Mouse (Mus musculus): ENCODE results near the gene Fbln1. TPM values are rescaled to one million over a fixed set of nuclear protein-coding genes. Genes with fewer than 3 reads are reported as not detected.
A peak's percentile ranks its signal among the peaks of the same experiment; 100 is the strongest.

Gene Fbln1
- polyA plus RNA-seq, 1 experiment from 2014 or later = 206 TPM

DNA sequence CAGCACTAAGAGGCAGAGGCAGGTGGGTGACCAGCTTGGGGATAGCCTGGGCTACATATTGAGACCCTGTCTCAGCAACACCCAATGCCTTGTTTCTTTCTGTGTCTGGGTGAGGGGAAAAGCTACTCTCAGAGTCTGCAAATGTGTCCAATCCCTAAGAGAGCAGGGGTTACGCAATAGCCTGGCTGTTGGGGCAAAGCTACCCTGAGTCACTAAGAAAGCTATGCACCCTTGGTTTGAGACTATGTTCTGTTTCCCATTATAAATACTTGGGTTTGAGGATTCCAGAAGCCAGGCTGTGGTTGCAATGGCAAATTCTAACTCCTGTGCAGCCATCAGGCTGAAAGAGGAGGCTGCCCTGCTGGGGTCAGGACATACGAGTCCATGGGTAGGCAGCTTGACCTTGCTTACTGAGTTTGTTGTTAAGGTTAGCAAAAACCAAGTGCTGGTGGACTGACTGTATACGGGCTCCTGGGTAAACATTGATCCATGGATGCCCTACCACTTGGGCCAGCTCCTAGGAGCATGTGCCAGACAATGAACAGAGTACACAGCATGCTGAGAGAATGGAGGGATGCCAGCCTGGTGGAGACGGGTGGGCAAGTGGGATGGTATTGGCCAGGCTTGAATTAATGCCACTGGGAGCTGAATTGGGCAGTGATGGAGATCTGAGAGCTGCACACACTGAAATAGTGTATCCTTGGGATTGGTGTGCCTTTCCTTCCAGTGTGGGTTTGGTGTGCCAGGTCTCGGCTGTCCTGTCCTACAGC, 39.7 kb downstream of the Fbln1 start:
- Histone ChIP-seq H3K27me3 (no peaks in the 10 kb centered on the region), H3K27ac (no peak overlapping the region), H3K4me3 (replicated peaks) (no peak overlapping the region), H3K9ac (no peak overlapping the region), H3K9me3 (replicated peaks) (no peaks in the 10 kb centered on the region), H3K4me1 (0 out of 2 replicates have a peak, but pooled peaks cover 5% of the 10 kb centered on the region), H3K4me2 (no peak overlapping the region), H3K36me3 (peaks cover 81% of the 10 kb centered on the region)
- WGBS = 85% methylated on average over 5 of the region's 5 CpGs
- no peak for ATAC-seq (replicated peaks; ENCODE audit: low FRiP score)

DNA sequence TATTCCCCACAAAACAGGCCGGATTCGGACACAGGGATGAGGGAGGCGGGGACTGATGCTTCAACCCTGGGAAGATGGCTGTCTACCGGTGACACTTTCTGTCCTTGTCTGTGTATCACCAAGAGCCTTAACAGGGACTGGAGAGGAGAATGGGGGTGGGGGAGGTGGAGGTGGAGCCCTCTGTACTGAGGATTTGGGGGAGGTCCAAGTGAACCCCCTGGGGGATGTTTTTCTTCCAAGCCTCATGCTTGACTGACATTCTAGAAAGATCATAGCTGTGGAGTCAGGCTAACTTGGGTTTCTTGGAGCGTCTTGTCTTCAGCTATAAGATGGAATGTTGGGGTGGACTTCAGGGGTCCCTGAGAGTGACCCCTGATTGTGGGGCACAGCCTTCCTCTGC, 40.3 kb downstream of the Fbln1 start:
- ATAC-seq (replicated peaks; ENCODE audit: low FRiP score) = no peak
- H3K27me3 ChIP-seq = no peaks in the 10 kb centered on the region
- 0 out of 2 replicates have a peak, but pooled peaks cover 5% of the 10 kb centered on the region for H3K4me1 ChIP-seq
- WGBS = 87% methylated on average over 5 of the region's 5 CpGs
- H3K36me3 ChIP-seq = peaks cover 81% of the 10 kb centered on the region
- H3K27ac ChIP-seq = no peak overlapping the region
- H3K4me3 ChIP-seq (replicated peaks) = no peak overlapping the region
- no peak overlapping the region for H3K9ac ChIP-seq
- H3K4me2 ChIP-seq = no peak overlapping the region
- no peaks in the 10 kb centered on the region for H3K9me3 ChIP-seq (replicated peaks)

DNA sequence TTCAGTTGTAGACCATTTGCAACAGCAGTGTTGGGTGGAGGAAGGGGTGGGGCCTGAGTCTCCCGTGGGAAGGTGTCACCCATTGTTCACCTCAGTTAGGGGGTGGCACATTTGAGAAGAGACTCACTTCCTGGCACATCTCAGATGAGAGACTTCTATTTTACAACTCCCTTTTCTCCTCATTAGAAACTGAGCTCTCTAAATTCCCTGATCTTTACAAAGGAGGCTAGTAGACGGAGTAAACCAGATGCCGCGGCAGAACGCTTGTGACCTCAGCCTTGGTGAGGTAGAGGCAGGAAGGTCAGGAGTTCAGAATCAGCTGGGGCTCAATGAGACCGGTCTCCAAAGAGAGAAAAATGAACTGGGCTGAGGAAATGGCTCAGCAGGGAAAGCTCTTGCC, 41.2 kb downstream of the Fbln1 start:
- no peak overlapping the region for H3K4me3 ChIP-seq (replicated peaks)
- 0 out of 2 replicates have a peak, but pooled peaks cover 5% of the 10 kb centered on the region for H3K4me1 ChIP-seq
- 41% methylated on average over 6 of the region's 6 CpGs for WGBS
- H3K27ac ChIP-seq = no peak overlapping the region
- H3K4me2 ChIP-seq = no peak overlapping the region
- ATAC-seq (replicated peaks; ENCODE audit: low FRiP score) = no peak
- peaks cover 81% of the 10 kb centered on the region for H3K36me3 ChIP-seq
- H3K27me3 ChIP-seq = no peaks in the 10 kb centered on the region
- no peaks in the 10 kb centered on the region for H3K9me3 ChIP-seq (replicated peaks)
- H3K9ac ChIP-seq = no peak overlapping the region

DNA sequence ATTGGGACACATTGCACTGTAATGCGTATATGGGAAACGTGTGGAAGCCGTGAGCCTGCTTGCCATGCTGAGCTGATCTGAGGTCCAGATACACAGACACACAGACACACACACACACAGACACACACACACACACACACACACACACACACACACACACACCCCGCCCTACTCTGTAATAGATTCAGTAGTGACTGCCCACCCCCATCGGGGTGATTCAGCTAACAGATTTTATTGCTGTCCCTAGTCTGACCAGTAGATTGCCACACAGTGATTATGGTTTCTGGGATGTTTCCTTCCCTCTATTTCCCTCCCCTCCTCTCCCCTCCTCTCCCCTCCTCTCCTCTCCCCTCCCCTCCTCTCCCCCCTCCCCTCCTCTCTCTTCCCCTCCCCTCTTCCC, 42.6 kb downstream of the Fbln1 start:
- H3K4me2 ChIP-seq = no peak overlapping the region
- no peak overlapping the region for H3K4me3 ChIP-seq (replicated peaks)
- H3K9ac ChIP-seq = no peak overlapping the region
- H3K27me3 ChIP-seq = no peaks in the 10 kb centered on the region
- peaks cover 79% of the 10 kb centered on the region for H3K36me3 ChIP-seq
- H3K4me1 ChIP-seq = 0 out of 2 replicates have a peak, but pooled peaks cover 5% of the 10 kb centered on the region
- no peak for ATAC-seq (replicated peaks; ENCODE audit: low FRiP score)
- 88% methylated on average over 5 of the region's 5 CpGs for WGBS
- no peaks in the 10 kb centered on the region for H3K9me3 ChIP-seq (replicated peaks)
- H3K27ac ChIP-seq = no peak overlapping the region

- Histone ChIP-seq H3K36me3 (peaks cover 79% of the 10 kb centered on the region), H3K4me3 (replicated peaks) (no peak overlapping the region), H3K4me1 (0 out of 2 replicates have a peak, but pooled peaks cover 5% of the 10 kb centered on the region), H3K4me2 (no peak overlapping the region), H3K27ac (no peak overlapping the region), H3K9ac (no peak overlapping the region), H3K27me3 (no peaks in the 10 kb centered on the region), H3K9me3 (replicated peaks) (no peaks in the 10 kb centered on the region)
- 67% methylated on average over 5 of the region's 5 CpGs for WGBS
- 0 out of 2 replicates have a peak, but pooled peaks have one; percentile 25 for ATAC-seq (replicated peaks; ENCODE audit: low FRiP score)
Observed at GRCm38 (mm10) chr15:85249252-85249651, 43.5 kb downstream of the Fbln1 start.

- no peak for ATAC-seq (replicated peaks; ENCODE audit: low FRiP score)
- Histone ChIP-seq H3K9me3 (replicated peaks) (no peaks in the 10 kb centered on the region), H3K9ac (no peak overlapping the region), H3K4me3 (replicated peaks) (no peak overlapping the region), H3K27me3 (no peaks in the 10 kb centered on the region), H3K36me3 (peaks cover 75% of the 10 kb centered on the region), H3K4me2 (no peak overlapping the region), H3K27ac (no peak overlapping the region), H3K4me1 (0 out of 2 replicates have a peak, but pooled peaks cover 5% of the 10 kb centered on the region)
- WGBS = 80% methylated on average over 2 of the region's 2 CpGs
Observed at GRCm38 (mm10) chr15:85250436-85250835, 44.7 kb downstream of the Fbln1 start.

GRCm38 (mm10) chr15:85252476-85252875, 46.7 kb downstream of the Fbln1 start:
- Histone ChIP-seq H3K9ac (no peak overlapping the region), H3K27ac (no peak overlapping the region), H3K9me3 (replicated peaks) (no peaks in the 10 kb centered on the region), H3K27me3 (no peaks in the 10 kb centered on the region), H3K4me2 (no peak overlapping the region), H3K4me1 (no peaks in the 10 kb centered on the region), H3K36me3 (peaks cover 61% of the 10 kb centered on the region), H3K4me3 (replicated peaks) (no peak overlapping the region)
- ATAC-seq (replicated peaks; ENCODE audit: low FRiP score) = no peak
- 87% methylated on average over 6 of the region's 6 CpGs for WGBS

- H3K4me2 ChIP-seq = no peak overlapping the region
- no peaks in the 10 kb centered on the region for H3K27me3 ChIP-seq
- no peaks in the 10 kb centered on the region for H3K4me1 ChIP-seq
- ATAC-seq (replicated peaks; ENCODE audit: low FRiP score) = no peak
- no peak overlapping the region for H3K27ac ChIP-seq
- 73% methylated on average over 6 of the region's 6 CpGs for WGBS
- H3K4me3 ChIP-seq (replicated peaks) = no peak overlapping the region
- H3K36me3 ChIP-seq = peaks cover 61% of the 10 kb centered on the region
- peaks cover 4% of the 10 kb centered on the region for H3K9me3 ChIP-seq (replicated peaks)
- no peak overlapping the region for H3K9ac ChIP-seq
Observed at GRCm38 (mm10) chr15:85257775-85258429, 52.2 kb downstream of the Fbln1 start.

DNA sequence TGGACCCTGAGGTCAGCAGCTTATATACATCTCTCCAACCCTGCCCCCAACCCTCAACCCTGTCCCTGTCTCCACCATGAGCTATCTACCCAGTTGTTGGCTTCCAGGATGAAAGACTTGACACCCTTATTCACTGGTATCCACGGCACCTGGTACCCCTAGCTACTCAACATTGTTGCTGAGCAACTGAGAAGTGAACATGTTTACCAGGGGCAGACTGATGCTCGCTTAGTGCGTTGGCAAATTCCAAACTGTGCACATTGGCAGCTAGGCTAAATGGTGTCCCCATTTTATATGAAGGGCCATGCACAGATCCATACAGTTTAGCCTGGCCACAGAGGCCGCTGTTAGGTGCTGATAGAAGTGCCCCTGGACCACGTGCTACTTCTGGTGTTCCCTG, 57.1 kb downstream of the Fbln1 start:
- Histone ChIP-seq H3K4me3 (replicated peaks) (no peak overlapping the region), H3K36me3 (peaks cover 58% of the 10 kb centered on the region), H3K9ac (no peak overlapping the region), H3K9me3 (replicated peaks) (peaks cover 4% of the 10 kb centered on the region), H3K4me1 (peaks cover 10% of the 10 kb centered on the region; the same call in 1 of the 2 replicates), H3K4me2 (no peak overlapping the region), H3K27me3 (no peaks in the 10 kb centered on the region), H3K27ac (no peak overlapping the region)
- ATAC-seq (replicated peaks; ENCODE audit: low FRiP score) = no peak
- whole genome bisulfite sequencing = 90% methylated on average over 5 of the region's 5 CpGs

DNA sequence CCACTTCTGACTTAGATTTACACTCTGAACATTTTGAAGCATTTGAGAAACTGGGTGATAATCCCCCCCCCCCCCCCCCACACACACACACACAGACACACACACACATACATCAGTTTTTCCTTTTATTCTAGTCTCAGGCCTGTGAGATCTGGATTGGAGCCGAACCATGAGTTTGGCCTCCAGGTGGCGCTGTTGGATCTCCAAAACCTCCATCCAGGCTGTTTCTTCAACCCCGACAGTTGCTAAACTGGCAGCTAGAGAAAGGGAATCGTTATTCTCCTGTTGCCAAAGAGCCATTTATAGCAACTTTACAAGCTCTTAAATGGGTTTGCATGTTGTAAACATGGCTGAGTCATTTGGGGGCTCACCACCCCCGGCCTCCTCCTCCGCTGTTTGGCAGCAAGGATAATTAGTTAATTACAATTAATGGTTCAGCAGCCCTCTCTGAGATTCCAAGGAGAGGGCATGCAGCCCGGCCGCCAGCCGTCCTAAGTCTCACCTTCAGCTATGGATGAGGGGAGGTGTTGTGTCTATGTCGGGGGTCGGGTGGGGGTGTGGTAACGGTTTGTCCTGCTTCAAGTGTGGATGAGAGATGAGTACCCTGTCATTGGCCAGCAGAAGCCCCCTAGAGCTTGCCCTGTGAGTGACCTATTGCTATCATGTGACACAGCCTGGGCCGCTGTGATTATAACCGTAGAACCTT, 61.1 kb downstream of the Fbln1 start:
- no peaks in the 10 kb centered on the region for H3K27me3 ChIP-seq
- H3K27ac ChIP-seq = no peak overlapping the region
- H3K9me3 ChIP-seq (replicated peaks) = no peaks in the 10 kb centered on the region
- peaks cover 22% of the 10 kb centered on the region; the same call in 1 of the 2 replicates for H3K4me1 ChIP-seq
- H3K4me2 ChIP-seq = no peak overlapping the region
- no peak overlapping the region for H3K4me3 ChIP-seq (replicated peaks)
- peaks cover 24% of the 10 kb centered on the region for H3K36me3 ChIP-seq
- ATAC-seq (replicated peaks; ENCODE audit: low FRiP score) = no peak
- no peak overlapping the region for H3K9ac ChIP-seq
- WGBS = 23% methylated on average over 14 of the region's 14 CpGs

DNA sequence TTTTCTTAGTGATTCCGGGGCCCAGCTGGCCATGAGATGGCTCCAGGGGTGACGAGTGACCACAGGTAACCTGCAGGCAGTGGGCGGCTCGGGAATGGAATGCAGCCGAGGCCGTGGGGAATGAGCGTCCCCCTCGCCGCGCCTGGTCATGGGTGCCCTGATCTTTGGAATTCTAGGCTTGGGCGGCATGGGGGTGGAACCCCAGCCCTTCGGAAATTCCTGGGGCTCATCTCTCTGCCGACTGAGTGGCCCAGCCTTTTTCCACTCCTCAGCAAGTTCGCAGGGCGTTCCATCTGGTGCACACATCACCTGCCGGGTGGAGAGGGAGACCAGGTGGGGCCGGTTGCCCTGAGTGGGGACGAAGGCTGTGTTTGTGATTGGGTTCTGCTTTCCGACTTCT, 62.1 kb downstream of the Fbln1 start:
- no peak overlapping the region for H3K27ac ChIP-seq
- no peak overlapping the region for H3K4me3 ChIP-seq (replicated peaks)
- peaks cover 34% of the 10 kb centered on the region for H3K36me3 ChIP-seq
- ATAC-seq (replicated peaks; ENCODE audit: low FRiP score) = no peak
- no peaks in the 10 kb centered on the region for H3K27me3 ChIP-seq
- H3K4me1 ChIP-seq = peaks cover 25% of the 10 kb centered on the region
- no peaks in the 10 kb centered on the region for H3K9me3 ChIP-seq (replicated peaks)
- no peak overlapping the region for H3K9ac ChIP-seq
- 67% methylated on average over 19 of the region's 19 CpGs for WGBS
- H3K4me2 ChIP-seq = no peak overlapping the region

DNA sequence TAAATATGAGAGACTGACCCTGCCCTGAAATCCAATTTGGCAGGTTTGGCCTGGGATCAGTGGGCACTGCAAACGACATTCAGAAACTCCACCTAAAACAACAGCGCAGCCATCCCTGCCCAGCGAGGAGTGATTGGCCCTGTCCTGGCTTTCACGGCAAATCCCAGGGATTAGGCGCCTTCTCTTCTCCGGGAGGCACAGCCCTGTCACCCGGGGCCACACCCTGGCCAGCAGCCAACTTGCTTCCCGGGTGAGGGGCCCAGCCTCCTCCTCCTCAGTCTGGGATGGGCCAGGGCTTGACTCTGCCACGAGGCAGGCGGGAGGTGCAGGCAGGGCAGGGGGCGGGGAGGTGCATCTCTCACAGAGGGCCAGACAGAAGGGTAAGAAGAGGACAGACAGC, 67.2 kb downstream of the Fbln1 start:
- H3K9me3 ChIP-seq (replicated peaks) = no peaks in the 10 kb centered on the region
- H3K27ac ChIP-seq = no peak overlapping the region
- no peak overlapping the region for H3K9ac ChIP-seq
- 32% methylated on average over 11 of the region's 11 CpGs for WGBS
- H3K4me3 ChIP-seq (replicated peaks) = no peak overlapping the region
- H3K4me1 ChIP-seq = peaks cover 16% of the 10 kb centered on the region
- H3K4me2 ChIP-seq = no peak overlapping the region
- ATAC-seq (replicated peaks; ENCODE audit: low FRiP score) = no peak
- no peaks in the 10 kb centered on the region for H3K27me3 ChIP-seq
- 0 out of 2 replicates have a peak, but pooled peaks cover 10% of the 10 kb centered on the region for H3K36me3 ChIP-seq

Data from kidney, embryonic 15.5 days (tissue).